Mouse (Mus musculus): ENCODE results near the gene Slc4a4.

The Slc4a4 gene

GRCm38 (mm10) chr5:88917221-88917620 is 30.6 kb downstream of the Slc4a4 start:
- no peak for DNase-seq (ENCODE audit: low read depth)

GRCm38 (mm10) chr5:88917630-88918029 is 31.0 kb downstream of the Slc4a4 start:
- DNase-seq (ENCODE audit: low read depth) = no peak

DNA sequence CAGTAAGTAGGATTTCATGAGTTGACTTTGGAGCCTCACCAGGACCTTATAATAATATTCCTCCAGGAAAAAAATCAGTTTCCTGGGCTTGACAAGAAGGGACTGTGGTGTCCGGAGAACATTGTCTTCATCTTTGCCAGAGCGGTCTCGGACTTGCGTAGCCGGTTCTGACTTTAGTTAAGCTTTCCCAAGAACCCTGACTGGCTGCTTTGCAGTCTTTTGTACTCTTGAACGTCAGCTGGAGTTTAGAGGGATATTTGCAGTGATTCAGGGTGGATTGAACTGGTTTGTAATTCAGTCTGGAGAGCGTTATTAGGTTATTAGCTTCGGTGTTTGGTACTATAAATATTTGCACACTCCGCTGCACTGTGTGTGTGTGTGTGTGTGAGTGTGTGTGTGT is 31.9 kb downstream of the Slc4a4 start:
- DNase-seq (ENCODE audit: low read depth) = no peak

- no peak for DNase-seq (ENCODE audit: low read depth)
Measured at GRCm38 (mm10) chr5:88925576-88925975, 39.0 kb downstream of the Slc4a4 start.

DNA sequence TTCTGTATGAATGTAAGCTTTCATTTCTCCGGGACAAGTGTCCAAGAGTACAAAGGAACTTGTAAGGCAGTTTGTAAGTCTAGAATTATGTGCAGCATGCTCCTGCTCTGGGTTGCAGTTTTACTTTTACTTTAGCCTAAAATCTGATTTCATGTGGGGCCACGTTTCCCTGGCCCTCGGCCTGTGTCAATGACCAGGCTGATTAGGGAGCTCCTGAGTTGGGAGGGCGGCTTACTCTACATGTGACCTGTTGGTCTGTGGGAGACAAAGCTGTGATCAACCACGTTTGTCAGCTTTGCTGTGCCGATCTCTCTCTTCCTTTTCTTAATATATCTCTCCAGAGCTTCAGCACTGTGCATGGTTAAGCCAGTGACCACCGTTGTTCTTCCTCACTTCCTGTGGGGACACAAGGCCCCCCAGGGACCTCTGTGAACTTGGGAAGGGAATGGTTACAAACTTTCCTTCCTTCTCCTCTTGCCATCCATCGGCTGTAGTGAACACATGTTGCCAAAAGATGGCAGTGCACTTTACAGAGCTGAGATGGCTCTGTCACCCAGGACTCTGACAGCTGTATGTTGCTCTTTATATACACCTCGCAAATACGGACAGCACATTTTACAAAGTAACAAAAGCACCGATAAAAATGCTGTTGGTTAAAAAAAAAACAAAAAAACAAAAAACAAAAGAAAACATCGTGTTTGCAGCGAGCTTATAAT is 41.7 kb downstream of the Slc4a4 start:
- peak; percentile 72 for DNase-seq (ENCODE audit: low read depth)

DNA sequence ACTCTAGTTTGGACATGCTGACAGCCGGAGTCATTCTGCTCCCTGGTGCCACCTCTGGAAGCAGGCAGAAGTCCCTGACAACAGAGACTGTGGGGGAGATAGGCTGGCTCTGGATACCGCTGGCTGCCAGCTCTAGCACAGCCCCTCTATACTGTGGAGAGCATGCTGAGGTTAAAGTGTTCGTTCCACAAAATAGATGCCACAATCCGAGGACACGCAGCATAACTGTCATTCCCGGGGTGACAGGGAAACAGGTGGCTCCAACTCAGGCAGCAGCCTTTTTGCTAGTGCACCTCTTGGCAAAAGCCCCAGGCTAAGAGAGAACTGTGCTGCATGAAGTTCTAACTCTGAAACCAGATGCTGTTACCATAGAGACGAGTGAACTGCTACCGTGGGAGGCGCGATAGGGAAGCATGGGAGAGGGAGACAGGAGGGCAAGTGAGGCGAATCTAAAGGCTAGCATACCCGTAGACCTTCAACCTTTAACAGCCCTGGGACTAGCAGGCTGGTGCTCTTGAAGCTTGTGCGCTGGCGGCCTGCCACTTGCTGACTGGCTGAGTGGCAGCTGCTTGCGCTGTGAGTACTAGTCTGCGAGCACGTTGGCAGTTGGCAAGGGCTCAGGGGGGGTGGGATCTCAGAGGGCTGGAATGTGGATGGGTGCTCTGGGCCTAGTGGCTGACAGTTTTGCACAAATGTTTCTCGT is 42.9 kb downstream of the Slc4a4 start:
- peak; percentile 78 for DNase-seq (ENCODE audit: low read depth)

- DNase-seq (ENCODE audit: low read depth) = no peak
Measured at GRCm38 (mm10) chr5:88930129-88930528, 43.5 kb downstream of the Slc4a4 start.

DNA sequence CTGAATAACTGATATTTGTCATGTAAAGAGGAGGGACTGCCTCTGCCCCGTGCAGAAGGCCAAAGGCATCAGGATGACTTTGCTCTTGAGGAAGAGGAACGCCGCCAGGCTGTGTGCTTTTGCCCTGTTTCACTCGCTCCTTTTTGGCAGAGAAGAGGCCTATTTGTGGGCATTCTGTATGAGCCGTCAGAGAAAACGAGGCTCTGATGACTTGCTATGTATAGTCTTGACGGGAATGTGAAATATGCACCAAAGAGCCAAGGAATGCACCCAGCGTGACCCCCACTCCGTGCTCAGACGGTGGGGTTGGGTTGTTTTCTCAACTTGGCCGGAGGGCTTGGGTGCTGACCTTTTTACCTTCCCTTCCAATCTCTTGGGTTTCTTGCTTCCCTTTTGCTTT is 44.0 kb downstream of the Slc4a4 start:
- DNase-seq (ENCODE audit: low read depth) = peak; percentile 31

DNA sequence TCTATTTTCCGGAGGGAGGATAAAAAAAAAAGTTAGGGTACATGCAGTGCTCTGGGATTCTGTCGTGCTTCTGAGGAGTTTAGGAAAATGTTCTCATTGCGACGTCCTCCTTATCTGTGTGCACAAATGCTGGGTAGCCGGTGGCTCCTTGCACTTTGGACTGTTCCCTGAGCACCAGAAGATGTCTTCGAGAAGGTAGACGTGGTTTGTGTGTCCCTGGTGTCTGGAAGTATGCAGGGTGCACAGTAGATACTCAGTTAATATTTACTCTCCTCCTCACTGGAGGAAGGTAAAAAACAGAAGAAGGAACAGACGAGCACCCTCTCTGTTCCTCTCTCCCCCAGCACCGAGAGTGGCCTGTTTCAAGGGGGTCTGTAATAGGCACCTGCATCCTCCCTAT is 44.6 kb downstream of the Slc4a4 start:
- DNase-seq (ENCODE audit: low read depth) = no peak

DNA sequence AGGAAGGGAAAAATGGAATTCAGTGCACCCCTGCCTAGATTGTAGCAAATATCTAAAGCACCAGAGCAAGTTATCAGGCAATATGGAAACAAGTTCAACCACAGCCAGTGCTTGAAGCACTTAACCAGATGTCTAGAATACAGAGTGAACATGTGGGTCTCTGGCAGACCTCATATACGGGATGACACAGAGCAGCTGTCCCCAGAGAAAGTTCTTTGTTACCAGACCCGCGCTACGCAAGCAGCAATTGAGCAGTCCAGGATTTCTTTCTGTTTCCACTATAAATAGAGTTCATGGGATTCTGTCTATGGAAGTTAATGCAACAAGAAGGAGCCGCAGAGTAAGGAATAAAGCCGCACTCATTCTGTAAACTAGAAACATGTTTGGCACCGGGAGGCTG is 46.8 kb downstream of the Slc4a4 start:
- DNase-seq (ENCODE audit: low read depth) = no peak

DNA sequence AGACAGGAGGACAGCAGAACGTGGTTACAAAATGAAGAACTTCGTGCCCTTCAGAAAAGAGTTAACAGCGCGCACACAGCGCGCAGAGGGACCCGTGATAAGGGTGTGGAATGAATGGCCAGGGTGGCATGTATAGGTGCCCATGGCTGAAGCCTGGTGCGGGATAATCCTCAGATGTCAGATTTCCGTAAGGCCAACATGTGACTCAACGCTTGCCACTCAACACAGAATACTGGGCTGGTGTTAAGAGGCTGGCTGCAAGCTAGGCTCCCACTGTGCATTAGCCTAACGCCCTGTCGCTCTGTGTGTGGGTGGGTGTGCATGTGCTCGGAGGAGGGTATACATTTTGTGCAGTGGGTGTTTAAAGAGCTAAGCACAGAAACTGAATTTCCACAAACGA is 47.3 kb downstream of the Slc4a4 start:
- DNase-seq (ENCODE audit: low read depth) = no peak

GRCm38 (mm10) chr5:88938208-88938607 is 51.6 kb downstream of the Slc4a4 start:
- no peak for DNase-seq (ENCODE audit: low read depth)

DNA sequence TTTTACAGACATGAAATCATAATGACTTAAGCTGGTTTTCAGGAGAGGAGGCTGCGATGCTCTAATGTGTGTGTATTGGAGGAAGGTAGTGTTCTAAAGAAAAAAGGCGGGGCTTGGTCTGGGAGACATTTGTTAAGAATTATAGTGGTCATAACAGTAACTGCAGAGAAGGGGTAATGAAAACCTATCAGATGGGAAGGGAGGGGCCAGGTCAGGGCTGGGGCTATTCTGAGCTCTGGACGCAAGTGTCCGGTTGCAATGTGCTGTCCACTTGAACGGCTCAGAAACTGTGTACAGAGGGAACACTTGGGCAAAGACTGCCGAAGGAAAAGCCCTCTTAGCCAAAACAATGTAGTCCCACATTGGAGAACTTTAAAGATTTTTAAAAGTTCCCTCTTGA is 52.5 kb downstream of the Slc4a4 start:
- peak; percentile 29 for DNase-seq (ENCODE audit: low read depth)

GRCm38 (mm10) chr5:88939782-88940181 is 53.2 kb downstream of the Slc4a4 start:
- no peak for DNase-seq (ENCODE audit: low read depth)

DNA sequence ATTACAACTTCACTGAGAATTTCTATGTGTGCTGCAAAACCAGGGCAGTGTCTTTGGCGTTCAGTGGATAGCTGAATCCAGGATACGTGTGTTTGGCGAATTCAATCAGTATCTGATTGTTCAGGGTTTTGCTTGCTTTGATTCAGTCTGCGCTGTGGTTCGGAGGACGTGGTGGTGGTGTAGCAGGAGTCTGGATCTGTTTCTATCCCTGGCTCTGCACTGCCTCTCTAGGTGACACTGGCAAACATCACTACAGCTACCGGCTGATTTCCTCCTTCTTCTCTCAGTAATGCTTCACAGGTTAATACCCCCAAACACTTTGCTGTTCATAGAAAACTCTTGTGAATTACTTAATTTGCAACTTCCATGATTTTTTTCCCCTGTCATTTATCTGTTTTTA is 55.3 kb downstream of the Slc4a4 start:
- DNase-seq (ENCODE audit: low read depth) = no peak

- DNase-seq (ENCODE audit: low read depth) = no peak
Measured at GRCm38 (mm10) chr5:88945661-88946339, 59.2 kb downstream of the Slc4a4 start.

DNA sequence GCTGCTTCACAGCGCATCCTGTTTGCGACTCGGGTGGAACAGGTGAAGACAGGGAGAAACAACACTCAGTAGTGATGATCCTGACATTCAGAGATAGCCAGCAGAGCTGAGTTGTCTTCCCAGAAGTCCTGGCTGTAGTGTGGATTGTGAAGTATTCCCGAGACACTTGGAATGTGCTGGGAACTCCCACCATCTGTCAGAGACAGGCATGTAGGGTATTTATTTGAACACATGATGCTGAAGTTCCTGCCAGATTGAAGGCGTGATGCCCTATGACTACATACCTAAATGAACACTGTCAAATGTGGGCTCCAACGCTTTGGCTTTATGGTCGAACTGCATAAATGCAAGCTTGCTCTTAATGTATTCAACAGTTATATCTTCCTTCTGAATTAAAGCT is 63.7 kb downstream of the Slc4a4 start:
- peak; percentile 30 for DNase-seq (ENCODE audit: low read depth)

DNA sequence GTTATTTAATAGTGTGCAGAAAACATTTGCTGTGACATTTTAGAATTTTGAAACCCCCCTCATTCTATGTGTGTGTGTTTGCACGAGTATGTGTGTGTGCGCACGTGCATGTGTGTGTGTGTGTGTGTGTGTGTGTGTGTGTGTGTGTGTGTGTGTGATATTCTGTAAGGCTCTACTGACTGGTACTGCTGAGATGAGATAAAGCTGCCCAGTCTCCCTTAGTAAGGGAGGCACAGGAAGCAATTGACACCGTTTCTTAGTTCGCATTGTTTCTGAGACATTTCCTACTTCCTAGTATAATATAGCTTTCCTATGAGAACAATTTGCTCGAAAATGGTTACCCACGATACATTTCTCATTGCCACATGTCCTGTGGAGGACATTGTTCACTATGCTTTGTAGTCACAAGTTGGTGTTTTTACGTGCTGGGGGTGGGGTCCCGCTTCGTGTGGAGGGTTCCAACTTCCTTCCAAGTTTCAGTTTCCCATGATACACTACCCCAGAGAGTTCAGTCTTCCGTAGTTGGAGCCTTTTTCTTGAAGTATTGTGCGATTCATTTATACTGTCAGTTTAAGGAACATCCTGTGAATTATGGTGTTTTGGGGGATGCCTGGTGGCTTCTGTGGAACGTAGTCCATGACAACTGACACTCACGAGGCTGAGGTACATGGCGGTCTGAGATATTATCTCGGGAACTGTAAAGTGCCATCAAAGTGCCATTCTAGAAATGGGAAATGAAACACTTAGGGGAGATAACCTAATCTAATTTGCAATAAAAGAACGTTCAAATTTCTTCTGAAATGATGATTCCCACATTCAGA is 66.3 kb downstream of the Slc4a4 start:
- DNase-seq (ENCODE audit: low read depth) = no peak

DNA sequence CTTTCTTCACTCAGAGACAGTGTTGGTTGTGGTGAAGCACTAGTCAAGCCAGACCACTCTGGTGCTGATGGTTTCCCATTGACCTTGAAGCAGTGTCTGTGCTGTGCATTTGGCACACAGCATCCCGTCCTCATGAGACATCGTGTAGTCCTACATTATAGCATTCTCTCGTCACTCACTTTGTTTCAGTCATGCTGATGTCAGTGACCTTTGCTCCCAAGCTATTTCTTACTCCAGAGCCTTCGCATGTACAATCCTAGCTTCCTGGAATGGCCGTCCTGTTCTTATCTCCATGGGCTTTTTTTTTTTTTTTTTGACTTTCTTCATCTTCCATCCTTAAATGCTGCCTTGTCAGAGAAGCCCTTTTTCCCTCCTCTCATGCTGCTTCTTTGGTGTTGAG is 71.1 kb downstream of the Slc4a4 start:
- DNase-seq (ENCODE audit: low read depth) = no peak

DNA sequence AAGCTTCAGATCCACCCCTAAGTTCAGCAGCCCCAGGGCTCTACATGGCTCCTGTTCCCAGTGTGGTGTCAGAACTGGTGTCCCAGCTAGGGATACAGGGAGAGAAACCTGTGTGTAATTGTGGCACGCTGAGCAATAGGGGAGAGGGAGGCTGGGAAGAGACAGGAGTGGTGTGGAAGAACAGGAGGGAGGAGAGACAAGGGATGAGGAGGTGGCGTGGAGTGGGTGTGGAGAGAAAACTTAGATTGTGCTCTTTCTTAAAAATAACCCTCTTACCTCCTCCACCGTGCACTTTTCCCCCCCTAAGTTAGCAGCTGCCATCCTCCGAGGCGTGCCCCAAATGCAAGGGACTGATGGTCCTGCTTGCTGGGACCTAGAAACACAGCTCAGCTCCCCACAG is 72.3 kb downstream of the Slc4a4 start:
- no peak for DNase-seq (ENCODE audit: low read depth)

DNA sequence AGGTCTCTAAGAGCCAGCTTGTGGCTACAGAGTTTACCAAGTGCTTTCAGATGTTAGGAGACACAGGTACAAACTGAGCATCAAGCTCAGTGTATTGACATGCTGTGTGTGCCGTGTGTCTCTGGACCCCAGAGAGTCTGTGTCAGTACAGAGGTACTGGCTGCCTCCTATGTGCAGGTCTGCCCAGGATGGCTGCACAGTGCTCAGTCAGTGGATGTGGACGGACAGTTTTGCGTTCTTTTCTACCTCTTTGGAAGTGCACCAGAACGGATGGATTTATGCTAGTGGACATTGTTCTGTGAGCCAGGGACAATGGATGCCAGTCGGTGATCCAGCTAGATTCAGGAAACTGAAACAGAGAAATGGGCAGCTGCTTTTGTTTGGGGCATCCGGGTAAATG is 72.8 kb downstream of the Slc4a4 start:
- DNase-seq (ENCODE audit: low read depth) = no peak

DNA sequence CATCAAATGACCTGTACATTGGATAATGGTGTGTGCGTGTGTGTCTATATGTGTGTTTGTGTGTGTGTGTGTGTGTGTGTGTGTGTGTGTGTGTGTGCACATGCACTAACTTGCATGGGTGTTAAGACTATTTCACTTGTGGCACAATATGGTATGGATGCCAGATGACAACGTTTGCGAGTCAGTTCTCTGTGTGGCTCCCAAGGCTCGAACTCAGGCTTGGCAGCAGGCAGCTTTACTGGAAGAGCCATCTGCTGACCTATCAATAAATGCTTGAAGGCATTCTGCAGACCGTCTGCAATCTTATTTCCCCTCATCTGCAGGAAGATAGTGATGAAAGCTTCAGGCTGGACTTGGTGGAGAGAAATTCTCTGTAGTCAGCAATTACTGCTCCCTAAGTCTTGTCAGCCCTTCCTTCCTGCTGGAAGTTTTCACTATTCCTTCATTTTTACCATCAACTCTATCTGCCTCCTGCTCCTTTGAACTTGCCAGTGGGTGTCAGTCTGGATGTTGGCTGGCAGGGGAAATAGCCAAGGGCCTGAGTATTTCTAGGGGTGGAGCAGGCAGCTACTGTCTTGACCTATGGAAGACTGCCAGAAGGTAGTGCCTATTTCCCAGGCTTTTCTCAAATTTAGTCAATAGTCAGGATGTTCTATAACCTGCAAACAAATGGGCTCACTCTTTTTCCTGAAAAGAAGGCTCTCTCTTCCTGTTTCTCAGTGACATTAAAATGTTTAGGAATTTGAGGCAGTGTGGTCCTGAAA is 73.9 kb downstream of the Slc4a4 start:
- DNase-seq (ENCODE audit: low read depth) = no peak
